Mouse (Mus musculus) heart, embryonic 11.5 days (tissue): ENCODE data around the gene Pla2g15. TPM values are rescaled to one million over a fixed set of nuclear protein-coding genes. Genes with fewer than 3 reads are reported as not detected.

Source experiments
- ATAC-seq: fragments of 200-750 bp; cut with Nextera tagmentation; replicated peaks from 2 replicates; pipeline ENCODE4 v1.8.0; 2017; ENCODE audit warnings: moderate library complexity; ENCODE audit not compliant: insufficient number of reproducible peaks, low FRiP score, low TSS enrichment
- H3K27ac ChIP-seq: fragments of 300-500 bp; sonication (generic); 2 replicates; pipeline ENCODE4 v1.5.1; 2014; ENCODE audit warnings: mild to moderate bottlenecking, low read depth, low read length
- H3K27me3 ChIP-seq: fragments of 300-500 bp; sonication (generic); 2 replicates; pipeline ENCODE4 v1.6.1; 2014; ENCODE audit warnings: mild to moderate bottlenecking, low read length, mixed read lengths; ENCODE audit not compliant: control insufficient read depth, insufficient read depth
- H3K36me3 ChIP-seq: fragments of 300-500 bp; sonication (generic); 2 replicates; pipeline ENCODE4 v1.6.1; 2014; ENCODE audit warnings: mild to moderate bottlenecking, low read length, moderate library complexity, mixed read lengths; ENCODE audit not compliant: control insufficient read depth, insufficient read depth
- H3K4me1 ChIP-seq: fragments of 300-500 bp; sonication (generic); 2 replicates; pipeline ENCODE4 v1.6.1; 2014; ENCODE audit warnings: low read length; ENCODE audit not compliant: control insufficient read depth, insufficient read depth
- H3K4me2 ChIP-seq: fragments of 300-500 bp; sonication (generic); 2 replicates; pipeline ENCODE4 v1.6.1; 2014; ENCODE audit warnings: mild to moderate bottlenecking, moderate library complexity
- H3K4me3 ChIP-seq: fragments of 300-500 bp; sonication (generic); 2 replicates; pipeline ENCODE4 v1.5.1; 2014; ENCODE audit warnings: low read depth, low read length
- H3K9ac ChIP-seq: fragments of 300-500 bp; sonication (generic); 2 replicates; pipeline ENCODE4 v1.6.1; 2014; ENCODE audit warnings: mild to moderate bottlenecking, low read depth, low read length, moderate library complexity
- H3K9me3 ChIP-seq: fragments of 300-500 bp; sonication (generic); replicated peaks from 2 replicates; pipeline ENCODE4 v1.6.1; 2016; ENCODE audit warnings: low read length; ENCODE audit not compliant: control insufficient read depth
- WGBS: fragments of 180-500 bp; shearing (Covaris S2); extraction: QIAGEN DNeasy Blood & Tissue Kit; methylation state at CpG from one replicate; pipeline ENCODE4 v1.1.7; 2014; ENCODE audit not compliant: insufficient replicate concordance; 5-methylcytosine and 5-hydroxymethylcytosine counted together
- polyA plus RNA-seq: library from polyadenylated mRNA; unstranded; fragments of >200 nt; fragmentation: Nextera tagmentation; extraction: Ambion mirVana; gene quantifications from 2 replicates; pipeline ENCODE4 v1.2.1, GENCODE M21; 2014

Pla2g15 gene
- polyA plus RNA-seq, 1 experiment from 2014 or later, result 3.0 TPM

DNA sequence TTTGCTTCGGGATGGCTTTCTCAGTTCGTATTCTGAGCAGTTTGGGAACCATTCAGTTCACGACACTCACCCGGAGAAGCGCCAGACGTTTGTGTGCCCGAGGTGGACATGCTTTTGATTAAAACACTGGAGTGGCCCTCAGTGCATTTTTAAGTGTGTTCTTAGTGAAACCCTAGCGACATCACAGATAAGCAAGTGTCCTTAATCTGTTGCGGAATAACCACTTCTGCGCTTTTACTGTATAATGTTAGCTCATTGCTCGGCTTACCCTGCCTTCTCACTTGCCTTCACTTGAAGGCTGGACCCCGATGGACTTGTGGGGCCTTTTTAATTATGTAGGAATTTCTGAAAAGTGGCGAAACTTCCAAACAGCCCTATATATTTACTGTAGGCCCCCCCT lies 61.2 kb downstream of the Pla2g15 start:
- H3K4me2 ChIP-seq, result peak overlapping the region; percentile 67
- H3K36me3 ChIP-seq, result peaks cover 19% of the 10 kb centered on the region
- peak overlapping the region; percentile 90 for H3K27ac ChIP-seq
- H3K9me3 ChIP-seq, result no peaks in the 10 kb centered on the region
- peak overlapping the region; percentile 89 for H3K4me3 ChIP-seq
- WGBS, result 5% methylated on average over 13 of the region's 13 CpGs
- peaks cover 6% of the 10 kb centered on the region for H3K4me1 ChIP-seq
- no peaks in the 10 kb centered on the region for H3K27me3 ChIP-seq
- no peak for ATAC-seq
- peak overlapping the region; percentile 96 for H3K9ac ChIP-seq

DNA sequence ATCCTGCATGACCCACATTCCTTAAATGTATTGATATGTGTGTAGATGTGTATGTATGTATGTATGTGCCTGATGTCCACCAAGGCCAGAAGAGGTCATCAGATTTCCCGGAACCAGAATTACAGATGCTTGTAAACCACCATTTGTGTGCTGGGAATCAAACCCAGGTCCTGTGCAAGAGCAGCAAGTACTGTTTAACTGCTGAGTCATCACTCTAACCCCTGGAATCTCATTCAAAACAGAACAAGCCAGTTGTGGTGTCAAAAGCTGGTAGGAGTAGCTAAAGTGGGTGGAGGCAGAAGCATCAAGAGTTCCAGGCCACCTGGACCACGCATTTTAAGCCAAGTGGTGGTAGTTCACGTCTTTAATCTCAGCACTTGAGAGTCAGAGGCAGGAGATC lies 63.8 kb downstream of the Pla2g15 start:
- no peak overlapping the region for H3K4me3 ChIP-seq
- H3K36me3 ChIP-seq, result peaks cover 21% of the 10 kb centered on the region
- no peak for ATAC-seq
- no peaks in the 10 kb centered on the region for H3K27me3 ChIP-seq
- H3K4me2 ChIP-seq, result no peak overlapping the region
- no peaks in the 10 kb centered on the region for H3K9me3 ChIP-seq
- WGBS, result 88% methylated on average over 3 of the region's 3 CpGs
- no peak overlapping the region for H3K27ac ChIP-seq
- H3K9ac ChIP-seq, result no peak overlapping the region
- peaks cover 6% of the 10 kb centered on the region for H3K4me1 ChIP-seq

Other genes with a start within 250 kb of the Pla2g15 start
- 14.7 and 17.4 TPM in 2 replicates for gene Pskh1, start 250.0 kb upstream of the Pla2g15 start, polyA plus RNA-seq
- 1.1 and 1.3 TPM in 2 replicates for gene Ctrl, start 216.5 kb upstream of the Pla2g15 start, polyA plus RNA-seq
- gene Psmb10, start 212.0 kb upstream of the Pla2g15 start, polyA plus RNA-seq, result 50.8 and 60.0 TPM in 2 replicates
- gene Lcat, start 207.0 kb upstream of the Pla2g15 start, polyA plus RNA-seq, result 0.70 and 2.6 TPM in 2 replicates
- 28.6 and 39.9 TPM in 2 replicates for gene Slc12a4, start 184.3 kb upstream of the Pla2g15 start, polyA plus RNA-seq
- gene Dpep3, start 171.0 kb upstream of the Pla2g15 start, polyA plus RNA-seq, result not detected in 2 replicates
- gene Dus2, start 159.1 kb upstream of the Pla2g15 start, polyA plus RNA-seq, result 17.4 and 18.8 TPM in 2 replicates
- 0.33 TPM in 1 of 2 replicates, not detected in the other for gene Dpep2nb, start 144.4 kb upstream of the Pla2g15 start, polyA plus RNA-seq
- gene Ddx28, start 138.5 kb upstream of the Pla2g15 start, polyA plus RNA-seq, result 13.4 and 15.2 TPM in 2 replicates
- gene Nfatc3, start 91.6 kb upstream of the Pla2g15 start, polyA plus RNA-seq, result 4.4 and 6.0 TPM in 2 replicates
- gene Esrp2, start 13.4 kb upstream of the Pla2g15 start, polyA plus RNA-seq, result 1.3 and 1.4 TPM in 2 replicates
- 64.5 and 67.4 TPM in 2 replicates for gene Slc7a6, start 18.5 kb downstream of the Pla2g15 start, polyA plus RNA-seq
- gene Slc7a6os, start 60.5 kb downstream of the Pla2g15 start, polyA plus RNA-seq, result 27.2 and 31.7 TPM in 2 replicates
- gene Prmt7, start 60.5 kb downstream of the Pla2g15 start, polyA plus RNA-seq, result 40.1 and 41.8 TPM in 2 replicates
- gene Smpd3, start 187.6 kb downstream of the Pla2g15 start, polyA plus RNA-seq, result 2.0 and 2.3 TPM in 2 replicates